Mouse (Mus musculus) spleen, postnatal 36 days (tissue): ENCODE data around the gene Notch4.
A peak's percentile ranks its signal among the peaks of the same experiment; 100 is the strongest.

Source experiments
- DNase-seq, 2 experiments: peaks; one replicate each; pipeline ENCODE4 v3.0.0; 2022; ENCODE audit warnings: low spot score in 2 of 2, mixed read lengths in 1 of 2

Gene Notch4

DNA sequence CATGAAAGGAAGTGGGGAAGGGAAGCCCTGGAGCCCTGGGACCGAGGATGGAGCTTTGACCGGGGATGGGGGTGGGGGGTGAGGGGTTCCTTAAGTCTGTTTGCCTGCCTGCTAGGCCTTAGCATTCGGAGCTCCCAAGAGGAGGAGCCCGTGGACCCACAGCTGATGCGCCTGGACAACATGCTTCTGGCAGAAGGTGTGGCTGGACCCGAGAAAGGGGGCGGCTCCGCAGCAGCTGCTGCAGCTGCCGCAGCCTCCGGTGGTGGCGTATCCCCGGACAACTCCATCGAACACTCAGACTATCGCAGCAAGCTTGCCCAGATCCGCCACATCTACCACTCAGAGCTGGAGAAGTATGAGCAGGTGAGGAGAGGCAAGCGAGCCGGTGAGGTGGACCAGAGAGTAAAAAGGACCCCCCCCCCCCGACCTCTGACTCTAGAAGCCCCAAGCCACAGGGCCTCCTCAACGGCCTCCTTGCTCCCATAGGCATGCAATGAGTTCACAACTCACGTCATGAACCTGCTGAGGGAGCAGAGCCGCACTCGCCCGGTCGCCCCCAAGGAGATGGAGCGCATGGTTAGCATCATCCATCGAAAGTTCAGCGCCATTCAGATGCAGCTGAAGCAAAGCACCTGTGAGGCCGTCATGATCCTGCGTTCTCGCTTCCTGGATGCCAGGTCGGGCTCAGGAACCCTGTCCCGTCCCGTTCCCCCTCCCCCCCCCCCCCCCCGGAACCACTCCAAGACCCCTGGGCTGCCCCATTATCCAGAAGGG, 29.9 kb downstream of the Notch4 start:
- DNase-seq: no peak

DNA sequence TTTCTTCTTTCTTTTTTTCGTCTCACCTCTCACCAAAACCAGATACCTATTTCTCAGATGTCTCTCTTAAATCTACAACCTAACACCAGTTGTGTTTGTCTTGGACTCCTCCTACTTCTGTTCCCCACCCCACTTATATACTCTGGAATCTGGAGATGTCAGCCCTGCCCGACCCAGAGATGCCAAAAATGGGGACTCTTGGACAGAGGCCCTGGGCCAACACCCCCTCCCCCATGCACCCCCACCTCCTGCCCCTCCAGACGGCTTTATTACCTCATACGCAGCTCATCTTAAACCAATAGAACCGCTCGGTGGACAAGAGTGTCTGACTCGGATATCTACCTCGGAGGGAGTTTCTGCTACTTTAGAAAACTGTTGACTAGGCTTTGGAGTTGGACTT, 32.0 kb downstream of the Notch4 start:
- DNase-seq: no peak

GRCm38 (mm10) chr17:34597566-34598095, 33.6 kb downstream of the Notch4 start, which contains the start of gene Ager:
Gene Ager (plus strand): TSS chr17:34597862.
- no peak for DNase-seq

GRCm38 (mm10) chr17:34599891-34600290, 35.8 kb downstream of the Notch4 start:
- no peak for DNase-seq

DNA sequence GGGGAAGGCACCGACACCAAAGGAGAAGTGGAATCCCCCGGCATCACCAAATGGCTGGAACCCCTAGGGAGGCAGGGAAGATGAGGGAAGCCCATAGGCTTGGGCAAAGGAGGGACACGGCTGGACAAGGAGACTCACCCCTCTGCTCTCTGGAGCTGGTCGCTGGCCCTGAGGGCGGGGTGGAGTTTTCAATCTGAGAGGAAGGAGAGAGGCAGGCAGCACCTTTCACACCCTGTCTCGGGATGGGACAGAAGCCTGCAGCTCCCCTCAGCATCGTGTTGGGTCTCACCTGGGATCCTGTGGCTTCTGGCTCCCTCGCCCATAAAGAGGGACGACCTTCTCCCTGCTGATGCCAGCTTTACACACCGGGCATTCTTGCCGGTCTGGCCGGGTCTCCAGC, 37.7 kb downstream of the Notch4 start:
- DNase-seq: no peak

GRCm38 (mm10) chr17:34603375-34604060, 39.5 kb downstream of the Notch4 start, which contains the start of gene Rnf5:
Gene Rnf5 (minus strand): TSS chr17:34603690.
- DNase-seq: peak; percentile 99

- peak; percentile 99 for DNase-seq
These were observed 40.0 kb downstream of the Notch4 start, which contains the start of gene Agpat1 for GRCm38 (mm10) chr17:34604061-34604508. Gene Agpat1 (plus strand): TSS chr17:34604262.

DNA sequence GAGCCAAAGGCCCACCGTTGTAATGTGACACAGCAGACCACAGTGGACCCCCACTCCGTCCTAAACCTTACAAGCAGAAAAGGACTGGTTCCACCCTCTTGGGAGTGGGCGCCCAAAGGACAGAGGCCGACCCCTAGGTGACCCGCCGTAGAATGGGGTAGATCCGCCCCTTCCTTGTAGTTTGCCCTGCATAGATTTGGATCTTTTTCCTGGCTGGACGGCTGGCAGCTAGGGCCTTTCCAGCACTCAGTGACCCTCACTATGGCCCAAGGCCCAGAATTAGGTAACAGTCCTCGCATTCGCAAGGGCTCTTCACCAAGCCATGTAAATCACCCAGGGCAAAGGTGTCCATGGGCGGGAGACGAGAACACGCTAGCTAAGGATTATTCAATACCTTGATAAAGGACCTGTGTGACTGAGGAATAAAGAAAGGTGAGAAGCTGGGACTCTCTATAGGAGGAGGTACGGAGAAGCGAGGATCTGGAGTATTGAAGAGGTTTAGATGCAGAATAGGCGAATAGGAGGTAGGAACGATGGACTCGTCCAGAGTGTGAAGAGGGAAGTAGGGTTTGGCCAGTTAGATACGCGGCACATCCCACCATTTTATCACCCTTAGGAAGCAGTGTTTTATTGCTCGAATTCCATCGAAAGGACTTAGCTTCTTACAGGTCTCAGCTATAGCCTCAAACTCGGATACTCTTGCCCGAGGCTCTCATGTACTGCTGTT, 40.6 kb downstream of the Notch4 start:
- DNase-seq: no peak

GRCm38 (mm10) chr17:34605609-34606008, 41.5 kb downstream of the Notch4 start:
- DNase-seq: peak; percentile 94 to 95

DNA sequence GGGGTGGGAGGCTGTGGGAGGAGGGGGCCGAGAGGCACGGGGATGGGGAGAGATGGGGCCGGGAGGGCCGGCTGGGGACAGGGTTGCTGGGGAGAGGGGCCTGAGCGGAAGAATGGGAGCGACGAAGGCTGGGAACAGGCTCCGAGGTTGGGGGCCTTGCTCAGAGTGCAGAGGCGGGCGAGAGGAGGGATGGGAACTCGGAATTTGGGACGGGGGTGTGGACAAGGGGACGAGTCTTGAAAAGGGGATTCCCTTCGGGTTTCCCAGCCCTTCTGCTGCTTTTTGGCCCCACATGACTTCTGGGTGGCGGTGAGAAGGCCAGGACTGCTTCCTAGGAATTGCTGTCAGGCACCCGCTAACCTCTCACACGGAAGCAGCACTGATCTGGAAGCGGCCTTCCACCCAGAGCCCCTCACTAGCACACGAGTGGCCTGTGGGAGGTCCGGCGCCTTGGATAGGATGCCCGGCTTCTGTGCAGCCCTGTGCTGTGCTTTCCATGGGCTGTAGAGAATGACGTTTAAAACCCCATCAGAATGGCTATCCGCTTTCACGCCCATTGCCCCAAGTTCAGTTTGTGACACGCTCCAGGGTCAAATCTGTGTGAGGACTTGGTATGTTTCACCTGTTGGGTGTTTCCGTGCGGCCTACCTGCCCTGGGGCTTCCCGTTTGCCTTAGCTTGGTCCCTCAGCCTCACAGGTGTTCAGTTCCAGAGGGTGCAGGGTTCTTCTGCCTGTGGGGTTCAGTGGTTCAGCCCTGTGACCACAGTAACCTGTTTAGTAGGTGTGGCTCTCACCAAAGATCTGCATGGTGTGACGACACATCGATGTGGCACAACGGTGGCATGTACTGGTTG, 42.3 kb downstream of the Notch4 start:
- DNase-seq: no peak

- DNase-seq: no peak
These were observed 43.9 kb downstream of the Notch4 start for GRCm38 (mm10) chr17:34607997-34608396.

GRCm38 (mm10) chr17:34611050-34611449, 47.0 kb downstream of the Notch4 start:
- DNase-seq: no peak

- DNase-seq: no peak
These were observed 49.1 kb downstream of the Notch4 start for GRCm38 (mm10) chr17:34613054-34613645.

GRCm38 (mm10) chr17:34613830-34614229, 49.8 kb downstream of the Notch4 start:
- no peak for DNase-seq

DNA sequence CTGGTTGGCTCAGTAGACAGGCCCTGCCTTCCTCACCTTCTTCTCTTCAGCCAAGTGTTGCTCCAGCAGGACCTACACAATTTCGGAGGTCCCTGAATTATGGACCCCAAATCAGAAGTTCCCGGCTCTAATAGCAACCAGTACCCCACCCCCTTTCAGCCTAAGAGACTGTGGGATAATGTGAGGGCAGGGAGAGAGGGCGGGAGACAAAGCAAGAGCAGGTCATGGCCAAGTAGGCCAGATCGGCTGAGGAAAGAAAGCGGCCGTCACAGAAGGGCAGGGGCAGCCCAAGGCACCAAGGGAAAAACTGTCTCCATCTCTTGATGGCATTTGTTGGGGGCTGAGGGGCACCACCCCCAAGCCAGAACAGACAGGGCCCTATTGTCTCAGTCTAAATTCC, 51.8 kb downstream of the Notch4 start, which contains the start of gene Egfl8:
Egfl8 (minus strand) TSS at position 101 of the 400 bp plus-strand sequence.
- no peak for DNase-seq

DNA sequence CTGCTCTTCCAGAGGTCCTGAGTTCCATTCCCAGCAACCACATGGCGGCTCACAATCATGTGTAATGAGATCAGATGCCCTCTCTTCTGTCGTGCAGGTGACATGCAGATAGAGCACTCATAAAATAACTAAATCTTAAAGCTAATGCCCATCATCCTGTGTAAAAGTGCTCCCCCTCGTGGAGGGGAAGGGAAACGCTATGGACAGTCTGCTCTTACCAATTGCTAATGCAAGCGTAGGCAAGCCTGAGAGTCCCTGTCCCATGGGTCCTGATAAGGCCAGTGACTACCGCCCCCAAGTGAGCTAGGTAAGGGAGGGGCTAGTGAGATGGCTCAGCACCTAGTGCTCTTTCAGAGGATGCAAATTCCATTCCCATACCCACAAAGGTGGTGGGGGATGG, 54.9 kb downstream of the Notch4 start:
- DNase-seq: peak; percentile 76 to 83

- no peak for DNase-seq
These were observed 56.9 kb downstream of the Notch4 start for GRCm38 (mm10) chr17:34621006-34621405.

DNA sequence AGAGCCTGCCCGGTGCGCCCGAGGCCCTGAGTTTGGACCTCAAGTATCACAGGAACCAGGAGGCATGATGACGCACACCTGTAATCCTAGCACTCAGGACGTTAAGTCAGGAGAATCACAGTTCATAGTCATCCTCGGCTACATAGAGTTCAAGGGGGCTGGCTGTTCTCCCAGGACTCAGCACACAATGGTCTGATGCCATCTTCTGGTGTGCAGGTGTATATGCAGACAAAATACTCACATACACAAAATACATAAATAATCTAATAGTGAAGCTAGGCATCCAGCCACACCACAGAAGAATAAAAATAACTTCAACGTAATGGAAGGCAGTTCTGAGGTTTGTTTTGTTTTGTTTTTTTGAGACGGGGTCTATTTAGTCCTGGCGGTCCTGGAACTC, 59.1 kb downstream of the Notch4 start:
- no peak for DNase-seq

DNA sequence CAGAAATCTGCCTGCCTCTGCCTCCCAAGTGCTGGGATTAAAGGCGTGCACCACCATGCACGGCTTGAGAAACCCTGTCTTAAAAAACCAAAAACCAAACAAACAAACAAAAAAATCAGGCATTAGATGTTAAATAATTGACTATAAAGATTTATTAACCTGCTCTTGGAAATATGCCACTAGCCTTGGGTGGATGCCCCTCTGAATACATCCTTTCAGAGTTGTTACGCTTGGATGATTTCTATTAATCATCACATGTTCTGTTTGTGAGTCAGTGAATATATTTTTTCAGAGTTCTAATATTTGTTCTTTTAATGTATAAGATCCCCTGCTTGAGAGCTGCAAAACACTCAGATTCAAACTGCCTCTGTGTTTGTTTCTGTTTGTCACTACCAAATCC, 60.9 kb downstream of the Notch4 start:
- DNase-seq: no peak

- DNase-seq: no peak
These were observed 62.1 kb downstream of the Notch4 start for GRCm38 (mm10) chr17:34626062-34626772.
